In the genomic region with DNA sequence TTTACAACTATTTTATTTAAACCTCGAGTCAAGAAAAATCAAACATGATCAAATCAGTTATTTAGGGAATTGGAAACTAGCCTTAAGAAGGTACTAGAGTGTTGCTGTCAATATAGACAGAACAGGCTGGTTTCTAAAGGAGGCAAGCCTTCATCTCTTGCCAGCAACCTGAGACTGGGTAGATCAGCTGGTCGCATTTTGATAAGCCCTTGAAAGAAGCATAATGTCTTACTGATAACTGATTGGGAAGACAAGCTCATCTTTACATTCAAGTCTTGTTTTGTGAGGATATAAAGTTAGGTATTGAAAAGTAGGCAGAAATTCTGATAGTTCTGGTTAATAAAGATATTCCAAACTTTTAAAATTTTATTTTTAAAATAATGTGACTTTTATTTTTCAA, we compare ENCODE assay signal across 25 mouse cellular contexts.
"Had no signal": no experiment of that assay in that cellular context is flagged by ENCODE, and none has a peak within 500 bp of the region (broad histone marks: within the 10 kb centered on the region; RNA-seq: fewer than 3 reads in every experiment).

No protein-coding gene starts in this region.

- H3K9ac ChIP-seq: heart, embryonic 12.5 days; hindbrain, embryonic 12.5 days; hindbrain, embryonic 14.5 days; intestine, embryonic 15.5 days; limb, embryonic 13.5 days; limb, embryonic 15.5 days had no signal

- H3K9me3 ChIP-seq: heart, embryonic 10.5 days; heart, embryonic 12.5 days; hindbrain, embryonic 10.5 days; hindbrain, embryonic 12.5 days; intestine, embryonic 15.5 days; limb, embryonic 13.5 days; limb, embryonic 15.5 days had no signal

- H3K27ac ChIP-seq: gastrocnemius, adult 2 months; heart, embryonic 10.5 days; hindbrain, embryonic 10.5 days; hindbrain, embryonic 12.5 days; hindbrain, embryonic 14.5 days; intestine, embryonic 15.5 days; layer of hippocampus, adult 2 months; left cerebral cortex, adult 2 months; limb, embryonic 13.5 days; limb, embryonic 15.5 days had no signal

- DNase-seq: gastrocnemius, adult 2 months; gastrocnemius, postnatal 10 days; gastrocnemius, postnatal 25 days; heart, adult 18-20 months; heart, postnatal 10 days; heart, postnatal 4 days; kidney, adult 18-20 months; kidney, adult 8-10 months; kidney, postnatal 10 days; kidney, postnatal 25 days; kidney, postnatal 4 days; left cerebral cortex, postnatal 4 days had no signal

- H3K4me2 ChIP-seq: heart, embryonic 12.5 days; hindbrain, embryonic 12.5 days; hindbrain, embryonic 14.5 days; intestine, embryonic 15.5 days; limb, embryonic 13.5 days; limb, embryonic 15.5 days had no signal

- H3K36me3 ChIP-seq: heart, embryonic 10.5 days; hindbrain, embryonic 10.5 days; hindbrain, embryonic 12.5 days; intestine, embryonic 15.5 days; limb, embryonic 13.5 days had no signal

- H3K4me3 ChIP-seq: gastrocnemius, adult 2 months; heart, embryonic 10.5 days; heart, embryonic 12.5 days; hindbrain, embryonic 10.5 days; hindbrain, embryonic 12.5 days; intestine, embryonic 15.5 days; layer of hippocampus, adult 2 months; left cerebral cortex, adult 2 months; limb, embryonic 13.5 days; limb, embryonic 15.5 days had no signal

- ATAC-seq: hindbrain, embryonic 16.5 days; inflammation-experienced regulatory T-cells, adult 6 months; intestine, embryonic 15.5 days; intestine, postnatal 0 days had no signal

- H3K4me1 ChIP-seq: heart, embryonic 10.5 days; heart, embryonic 12.5 days; hindbrain, embryonic 10.5 days; hindbrain, embryonic 12.5 days; intestine, embryonic 15.5 days; limb, embryonic 13.5 days; limb, embryonic 15.5 days had no signal

- H3K27me3 ChIP-seq: heart, embryonic 12.5 days; hindbrain, embryonic 12.5 days; intestine, embryonic 15.5 days; limb, embryonic 13.5 days; limb, embryonic 15.5 days had no signal
